Mouse (Mus musculus): ENCODE data around the gene Prr32. TPM values are rescaled to one million over a fixed set of nuclear protein-coding genes. Genes with fewer than 3 reads are reported as not detected.

Prr32 gene
- not detected in 2 replicates for polyA plus RNA-seq (2016; fragmentation: Nextera tagmentation; extraction: Ambion mirVana)

DNA sequence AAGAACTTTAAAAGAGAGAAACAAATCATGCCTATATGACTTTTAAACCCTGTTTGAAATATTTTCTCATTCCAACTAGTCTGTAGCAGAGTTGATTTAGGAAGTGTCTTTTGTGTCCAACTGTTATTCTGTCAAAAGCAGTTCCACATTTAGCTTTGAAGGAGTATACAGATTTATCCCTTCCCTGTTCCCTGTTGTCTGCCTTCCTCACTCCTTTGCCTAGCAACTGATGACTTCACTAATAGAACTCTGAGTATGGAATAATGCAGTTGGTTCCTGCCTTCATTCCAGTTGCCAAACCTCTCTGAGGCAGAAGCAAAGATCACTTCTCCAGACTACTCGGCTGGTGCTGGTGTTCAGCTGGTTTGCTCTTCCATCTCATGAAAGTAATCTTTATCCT, at the start of gene Prr32:
TSS of gene Prr32 (plus strand) at position 301 of the 400 bp plus-strand sequence.
- no peak within 1 kb of the TSS for H3K9ac ChIP-seq (replicated peaks)
- H3K4me3 ChIP-seq: no peak within 1 kb of the TSS
- H3K27me3 ChIP-seq: no peaks in the 10 kb centered on the region
- no peaks in the 10 kb centered on the region for H3K4me1 ChIP-seq
- ATAC-seq (ENCODE audit: low FRiP score, low read depth): no peak
- no peak within 1 kb of the TSS for H3K4me2 ChIP-seq (replicated peaks)
- H3K27ac ChIP-seq (replicated peaks): no peak within 1 kb of the TSS
- 62% methylated on average over 1 of the region's 1 CpGs for WGBS
- no peaks in the 10 kb centered on the region for H3K36me3 ChIP-seq
- no peaks in the 10 kb centered on the region for H3K9me3 ChIP-seq
